Mouse (Mus musculus): ENCODE data around the gene Ccz1.

GRCm38 (mm10) chr5:143957101-143957500 is 57.6 kb downstream of the Ccz1 start:
- TF ChIP-seq POLR2A (IDR thresholded peaks at IDR 0.05; ENCODE audit: borderline replicate concordance, extremely low read depth, low read depth, low read length) (no peak), CTCF (IDR thresholded peaks at IDR 0.05; ENCODE audit: insufficient read depth, low read length) (no peak)

Data from lung, adult 2 months (tissue).